Mouse (Mus musculus) limb, embryonic 13.5 days (tissue): Measurements from ENCODE around the gene Emc4. TPM values are rescaled to one million over a fixed set of nuclear protein-coding genes. Genes with fewer than 3 reads are reported as not detected.
A peak's percentile ranks its signal among the peaks of the same experiment; 100 is the strongest.

ENCODE experiments used
- ATAC-seq: fragments of 200-750 bp; cut with Nextera tagmentation; 2 replicates; pipeline ENCODE4 v1.8.0; 2017; ENCODE audit warnings: low read depth, moderate number of reproducible peaks, moderate TSS enrichment; ENCODE audit not compliant: low FRiP score
- H3K27ac ChIP-seq: fragments of 300-500 bp; sonication (generic); 2 replicates; pipeline ENCODE4 v1.5.1; 2015; ENCODE audit warnings: inconsistent platforms, mild to moderate bottlenecking, moderate library complexity
- H3K27me3 ChIP-seq: fragments of 300-500 bp; sonication (generic); 2 replicates; pipeline ENCODE4 v1.6.1; 2015; ENCODE audit warnings: mild to moderate bottlenecking, inconsistent platforms
- H3K36me3 ChIP-seq: fragments of 300-500 bp; sonication (generic); 2 replicates; pipeline ENCODE4 v1.6.1; 2015; ENCODE audit warnings: inconsistent platforms, mild to moderate bottlenecking, moderate library complexity
- H3K4me1 ChIP-seq: fragments of 300-500 bp; sonication (generic); 2 replicates; pipeline ENCODE4 v1.6.1; 2015; ENCODE audit warnings: inconsistent platforms
- H3K4me2 ChIP-seq: fragments of 300-500 bp; sonication (generic); replicated peaks from 2 replicates; pipeline ENCODE4 v1.6.1; 2015; ENCODE audit warnings: inconsistent platforms, mild to moderate bottlenecking, moderate library complexity
- H3K4me3 ChIP-seq: fragments of 300-500 bp; sonication (generic); 2 replicates; pipeline ENCODE4 v1.5.1; 2015; ENCODE audit warnings: moderate library complexity, mild to moderate bottlenecking, inconsistent platforms
- H3K9ac ChIP-seq: fragments of 300-500 bp; sonication (generic); 2 replicates; pipeline ENCODE4 v1.6.1; 2015; ENCODE audit warnings: mild to moderate bottlenecking, inconsistent platforms
- H3K9me3 ChIP-seq: fragments of 300-500 bp; sonication (generic); 2 replicates; pipeline ENCODE4 v1.6.1; 2016; ENCODE audit warnings: inconsistent platforms
- WGBS: fragments of 180-500 bp; shearing (Covaris S2); methylation state at CpG from one replicate; pipeline ENCODE4 v1.1.7; 2015; 5-methylcytosine and 5-hydroxymethylcytosine counted together
- polyA plus RNA-seq: library from polyadenylated mRNA; unstranded; fragments of >200 nt; fragmentation: Nextera tagmentation; extraction: Ambion mirVana; gene quantifications from 2 replicates; pipeline ENCODE4 v1.2.1, GENCODE M21; 2015

Emc4 gene
- 114 and 116 TPM in 2 replicates for polyA plus RNA-seq

DNA sequence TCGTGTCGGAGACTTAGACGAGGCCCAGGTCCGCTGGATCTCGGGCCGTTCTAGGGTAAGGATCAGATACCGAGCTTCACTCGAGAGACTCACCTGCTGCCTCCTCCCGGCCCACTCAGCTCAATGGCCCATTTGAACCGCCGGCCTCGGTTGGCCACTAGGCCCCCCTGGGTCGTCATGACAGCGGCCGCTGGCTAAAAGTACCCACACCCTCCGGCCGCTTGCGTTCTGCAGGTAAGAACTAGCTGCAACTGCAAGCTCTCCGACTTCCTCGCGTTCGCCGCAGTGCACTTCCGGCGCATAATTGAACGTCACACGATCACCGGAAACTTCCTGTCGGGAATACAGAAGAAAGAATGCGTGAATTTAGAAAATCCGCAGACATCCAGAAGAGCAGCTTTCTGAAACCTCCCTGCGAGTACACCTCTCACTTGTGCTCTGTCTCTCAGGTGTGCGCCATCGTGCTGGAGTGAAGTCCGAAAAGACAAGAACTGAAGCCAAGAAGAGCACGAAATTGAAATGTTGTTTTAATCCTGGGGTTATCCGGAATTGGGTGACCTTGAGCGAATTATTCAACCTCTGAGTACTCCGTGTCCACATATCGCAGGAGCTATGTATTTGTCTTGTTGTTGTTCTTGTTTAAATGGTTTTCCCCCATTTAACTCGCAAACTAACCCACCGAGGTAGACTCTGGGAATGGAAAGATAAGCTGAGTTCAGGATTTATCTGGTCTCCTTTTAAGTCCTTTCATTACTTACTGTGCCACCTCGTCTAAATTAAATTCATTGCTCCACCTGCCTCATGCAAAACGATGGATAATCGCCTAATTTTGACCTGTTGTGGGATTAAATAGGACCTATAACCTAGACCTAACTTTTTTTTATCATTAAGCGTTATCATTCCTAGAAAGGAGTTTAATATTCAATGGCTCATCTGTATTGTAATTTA is at the start of gene Emc4:
Emc4 (minus strand) TSS at position 302 of the 948 bp plus-strand sequence.
- peak; percentile 89 for ATAC-seq
- WGBS = 1% methylated on average over 46 of the region's 46 CpGs

DNA sequence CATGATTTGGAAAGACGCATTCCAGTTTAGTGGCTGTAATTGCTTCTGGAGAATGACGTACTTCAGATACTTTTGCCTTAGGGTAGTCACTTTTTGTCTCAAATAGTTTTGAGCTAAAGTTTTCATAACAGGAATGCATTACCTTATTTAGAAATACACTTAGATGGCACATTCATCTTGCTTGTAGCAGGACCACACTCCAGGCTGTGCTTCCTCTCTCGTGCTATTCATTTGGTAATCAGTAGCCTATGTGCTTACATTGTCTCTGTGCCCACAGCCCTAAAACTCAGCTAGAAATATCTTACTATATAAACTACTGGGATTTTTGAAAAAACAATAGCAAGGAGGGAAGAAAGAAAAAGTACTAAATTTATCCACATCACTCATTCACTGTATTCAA is 39.2 kb upstream of the Emc4 start:
- Histone ChIP-seq H3K36me3 (peaks cover 27% of the 10 kb centered on the region), H3K9ac (no peak overlapping the region), H3K9me3 (no peaks in the 10 kb centered on the region), H3K4me1 (no peaks in the 10 kb centered on the region), H3K4me3 (no peak overlapping the region), H3K27ac (no peak overlapping the region), H3K4me2 (no peak overlapping the region), H3K27me3 (no peaks in the 10 kb centered on the region)
- 84% methylated on average over 3 of the region's 3 CpGs for WGBS
- no peak for ATAC-seq

More for the DNA sequence above, at the start of gene Emc4:
- Histone ChIP-seq H3K4me1 (peaks cover 12% of the 10 kb centered on the region), H3K36me3 (peaks cover 21% of the 10 kb centered on the region), H3K4me3 (peak within 1 kb of the TSS; percentile 89), H3K27ac (peak within 1 kb of the TSS; percentile 85), H3K27me3 (no peaks in the 10 kb centered on the region), H3K9me3 (no peaks in the 10 kb centered on the region), H3K9ac (peak within 1 kb of the TSS; percentile 86), H3K4me2 (peak within 1 kb of the TSS; percentile 88)

DNA sequence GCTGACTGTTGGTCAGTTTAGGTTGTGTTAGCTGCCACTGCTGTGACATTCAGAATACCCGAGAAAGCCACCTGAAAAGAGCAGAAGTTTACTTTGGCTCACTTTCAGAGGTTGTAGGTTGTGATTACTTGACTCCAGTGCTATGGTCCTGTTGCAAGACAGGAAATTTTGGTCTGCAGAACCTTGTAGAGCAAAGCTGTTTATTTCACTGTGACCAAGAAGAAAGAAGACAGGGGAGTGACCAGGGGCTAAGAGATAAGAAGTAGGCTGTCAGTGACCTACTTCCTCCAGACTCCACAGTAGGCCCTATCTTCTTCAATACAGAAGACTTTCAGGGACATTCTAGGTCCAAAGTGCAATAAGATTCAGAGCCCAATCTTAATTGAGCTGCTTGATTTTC is 28.8 kb upstream of the Emc4 start:
- Histone ChIP-seq H3K4me3 (no peak overlapping the region), H3K36me3 (no peaks in the 10 kb centered on the region), H3K9ac (no peak overlapping the region), H3K9me3 (no peaks in the 10 kb centered on the region), H3K27ac (no peak overlapping the region), H3K4me1 (no peaks in the 10 kb centered on the region), H3K27me3 (no peaks in the 10 kb centered on the region), H3K4me2 (no peak overlapping the region)
- 67% methylated on average over 1 of the region's 1 CpGs for WGBS
- ATAC-seq = no peak

DNA sequence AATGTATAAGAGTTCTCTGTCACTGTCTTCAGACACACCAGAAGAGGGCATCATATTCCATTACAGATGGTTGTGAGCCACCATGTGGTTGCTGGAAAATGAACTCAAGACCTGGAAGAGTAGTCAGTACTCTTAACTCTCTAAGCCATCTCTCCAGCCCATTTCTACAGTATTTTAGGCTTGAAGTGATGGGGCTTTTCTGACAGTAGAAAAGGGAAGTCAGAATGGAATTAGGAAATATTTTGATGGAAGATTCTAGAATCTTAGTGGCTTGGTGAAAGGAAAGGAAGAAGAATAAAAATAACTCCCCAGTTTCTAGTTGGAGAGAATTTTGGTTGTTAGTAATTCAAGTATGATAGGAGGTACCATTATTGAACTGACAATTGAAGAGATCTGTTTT is 26.1 kb upstream of the Emc4 start:
- no peak for ATAC-seq
- Histone ChIP-seq H3K27me3 (no peaks in the 10 kb centered on the region), H3K36me3 (no peaks in the 10 kb centered on the region), H3K4me3 (no peak overlapping the region), H3K4me2 (no peak overlapping the region), H3K4me1 (peaks cover 12% of the 10 kb centered on the region), H3K9ac (no peak overlapping the region), H3K27ac (no peak overlapping the region), H3K9me3 (no peaks in the 10 kb centered on the region)

DNA sequence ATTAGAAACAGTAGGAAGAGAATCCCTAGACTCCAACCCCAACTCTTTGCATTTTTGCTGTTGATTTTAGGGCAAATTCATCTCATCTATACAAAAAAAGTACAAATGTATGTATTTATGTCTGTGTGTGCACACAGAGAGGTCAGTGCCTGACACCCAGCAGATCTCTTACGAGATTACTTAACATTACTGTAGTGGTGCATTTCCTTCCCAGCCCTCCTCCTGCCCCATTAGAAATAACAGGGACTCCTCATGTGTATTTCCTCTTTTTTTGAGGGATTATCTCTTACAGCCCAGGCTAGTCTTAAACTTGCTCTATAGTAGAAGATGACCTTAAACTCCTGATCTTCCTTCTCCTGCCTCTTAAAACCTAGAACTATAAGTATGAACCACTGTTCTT is 24.9 kb upstream of the Emc4 start:
- no peak overlapping the region for H3K4me3 ChIP-seq
- no peaks in the 10 kb centered on the region for H3K9me3 ChIP-seq
- no peak overlapping the region for H3K27ac ChIP-seq
- no peaks in the 10 kb centered on the region for H3K27me3 ChIP-seq
- no peaks in the 10 kb centered on the region for H3K36me3 ChIP-seq
- H3K4me1 ChIP-seq = peaks cover 12% of the 10 kb centered on the region
- no peak overlapping the region for H3K9ac ChIP-seq
- ATAC-seq = no peak
- no peak overlapping the region for H3K4me2 ChIP-seq
- whole genome bisulfite sequencing = 93% methylated on average over 1 of the region's 1 CpGs

DNA sequence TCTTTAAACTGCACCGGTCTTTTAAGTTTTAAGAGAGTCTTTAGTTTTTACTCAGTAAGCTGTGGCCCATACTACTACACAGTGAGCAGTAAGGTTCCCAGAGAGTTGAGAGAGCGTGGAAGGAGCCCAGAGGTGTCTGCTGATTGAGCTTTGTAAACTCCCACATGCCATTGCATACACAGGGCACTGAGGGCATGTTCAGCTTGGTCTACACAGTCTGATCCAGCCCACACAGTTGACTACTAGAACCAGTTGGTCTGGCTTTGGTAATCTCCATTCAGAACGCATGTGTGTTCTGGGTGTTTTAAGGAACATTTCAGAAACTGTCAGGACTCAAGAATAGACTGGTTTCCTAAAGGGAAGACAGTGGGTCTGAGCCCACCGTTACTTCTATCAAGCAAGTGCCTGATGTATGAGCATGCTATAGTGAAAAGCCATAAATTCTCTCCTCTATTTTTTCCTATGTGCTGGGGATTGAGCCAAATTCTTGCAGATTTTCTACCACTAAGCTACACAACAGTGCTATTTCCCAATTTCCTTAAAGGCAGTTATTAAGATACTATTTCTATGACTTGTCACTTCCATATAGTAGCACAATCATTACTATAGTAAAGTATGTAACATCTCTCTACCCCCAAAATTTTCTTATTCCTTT is 23.6 kb upstream of the Emc4 start:
- Histone ChIP-seq H3K4me1 (peaks cover 12% of the 10 kb centered on the region), H3K4me2 (no peak overlapping the region), H3K27ac (no peak overlapping the region), H3K9me3 (no peaks in the 10 kb centered on the region), H3K9ac (no peak overlapping the region), H3K4me3 (no peak overlapping the region), H3K36me3 (no peaks in the 10 kb centered on the region), H3K27me3 (no peaks in the 10 kb centered on the region)
- 67% methylated on average over 4 of the region's 4 CpGs for WGBS
- ATAC-seq = no peak

DNA sequence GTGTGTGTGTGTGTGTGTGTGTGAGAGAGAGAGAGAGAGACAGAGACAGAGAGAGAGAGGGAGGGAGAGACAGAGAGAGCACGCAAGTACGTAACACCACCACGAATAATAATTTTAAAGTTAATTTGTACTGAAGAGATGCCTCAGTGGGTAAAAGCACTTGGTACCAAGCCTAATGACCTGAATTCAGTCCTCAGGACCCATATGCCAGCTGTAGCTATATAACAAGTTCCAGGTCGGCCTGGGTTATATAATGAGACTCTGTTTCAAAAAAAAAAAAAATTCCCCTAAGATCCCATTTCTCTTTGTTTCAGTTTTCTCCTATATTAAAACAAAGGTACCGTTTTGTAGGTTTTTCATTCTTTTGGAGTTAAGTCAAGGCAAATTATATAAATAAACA is 23.0 kb upstream of the Emc4 start:
- H3K27me3 ChIP-seq = no peaks in the 10 kb centered on the region
- H3K9ac ChIP-seq = no peak overlapping the region
- no peaks in the 10 kb centered on the region for H3K9me3 ChIP-seq
- H3K4me3 ChIP-seq = no peak overlapping the region
- H3K27ac ChIP-seq = no peak overlapping the region
- no peak for ATAC-seq
- 66% methylated on average over 5 of the region's 5 CpGs for WGBS
- no peaks in the 10 kb centered on the region for H3K36me3 ChIP-seq
- H3K4me2 ChIP-seq = no peak overlapping the region
- peaks cover 12% of the 10 kb centered on the region for H3K4me1 ChIP-seq

DNA sequence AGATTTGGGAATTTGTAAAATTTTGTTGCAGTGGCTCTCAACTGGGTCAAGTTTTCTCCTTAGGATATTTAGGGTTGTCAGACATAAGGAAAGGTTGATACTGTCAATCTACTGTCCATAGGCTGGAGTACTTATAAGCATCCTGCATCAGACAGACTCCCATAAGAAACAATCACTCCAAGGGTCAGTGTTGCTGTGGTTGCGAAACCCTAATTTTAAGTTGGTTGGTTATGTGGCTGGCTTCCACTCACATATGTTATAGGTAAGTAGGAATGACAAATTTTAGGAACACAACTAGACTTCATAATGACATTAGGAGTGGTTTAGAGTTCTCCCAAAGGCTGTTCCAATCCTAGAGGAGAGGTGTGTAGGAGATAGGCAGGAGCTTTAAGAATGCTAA is 13.4 kb upstream of the Emc4 start:
- no peaks in the 10 kb centered on the region for H3K9me3 ChIP-seq
- H3K36me3 ChIP-seq = 0 out of 2 replicates have a peak, but pooled peaks cover 5% of the 10 kb centered on the region
- WGBS = 100% methylated on average over 1 of the region's 1 CpGs
- H3K9ac ChIP-seq = no peak overlapping the region
- H3K4me3 ChIP-seq = no peak overlapping the region
- no peak for ATAC-seq
- H3K4me2 ChIP-seq = no peak overlapping the region
- peaks cover 13% of the 10 kb centered on the region for H3K4me1 ChIP-seq
- H3K27me3 ChIP-seq = no peaks in the 10 kb centered on the region
- H3K27ac ChIP-seq = no peak overlapping the region

DNA sequence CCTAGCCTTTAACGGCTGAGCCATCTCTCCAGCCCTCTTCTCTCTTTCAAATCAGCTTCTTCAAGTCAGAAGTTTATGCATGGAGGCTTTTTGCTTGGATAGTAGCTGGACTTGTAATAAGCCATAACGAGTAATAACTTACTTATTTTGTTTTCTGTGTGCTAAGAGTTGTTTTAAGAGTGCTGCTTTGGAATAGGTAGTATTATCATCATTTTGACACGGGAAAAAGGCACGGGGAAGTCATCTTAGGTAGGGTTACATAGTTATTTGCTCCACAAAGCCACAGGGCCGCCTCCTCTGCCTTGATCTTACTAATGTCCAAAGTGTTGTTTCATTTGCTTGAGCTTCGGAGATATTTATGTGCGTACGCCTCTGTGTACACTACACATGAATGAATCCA is 12.3 kb upstream of the Emc4 start:
- Histone ChIP-seq H3K9me3 (no peaks in the 10 kb centered on the region), H3K4me2 (peak overlapping the region; percentile 72), H3K9ac (peak overlapping the region; percentile 92), H3K4me3 (peak overlapping the region; percentile 94), H3K4me1 (peaks cover 13% of the 10 kb centered on the region), H3K27ac (no peak overlapping the region), H3K36me3 (0 out of 2 replicates have a peak, but pooled peaks cover 5% of the 10 kb centered on the region), H3K27me3 (peaks cover 3% of the 10 kb centered on the region; the same call in 1 of the 2 replicates)
- WGBS = 48% methylated on average over 8 of the region's 8 CpGs
- ATAC-seq = no peak

DNA sequence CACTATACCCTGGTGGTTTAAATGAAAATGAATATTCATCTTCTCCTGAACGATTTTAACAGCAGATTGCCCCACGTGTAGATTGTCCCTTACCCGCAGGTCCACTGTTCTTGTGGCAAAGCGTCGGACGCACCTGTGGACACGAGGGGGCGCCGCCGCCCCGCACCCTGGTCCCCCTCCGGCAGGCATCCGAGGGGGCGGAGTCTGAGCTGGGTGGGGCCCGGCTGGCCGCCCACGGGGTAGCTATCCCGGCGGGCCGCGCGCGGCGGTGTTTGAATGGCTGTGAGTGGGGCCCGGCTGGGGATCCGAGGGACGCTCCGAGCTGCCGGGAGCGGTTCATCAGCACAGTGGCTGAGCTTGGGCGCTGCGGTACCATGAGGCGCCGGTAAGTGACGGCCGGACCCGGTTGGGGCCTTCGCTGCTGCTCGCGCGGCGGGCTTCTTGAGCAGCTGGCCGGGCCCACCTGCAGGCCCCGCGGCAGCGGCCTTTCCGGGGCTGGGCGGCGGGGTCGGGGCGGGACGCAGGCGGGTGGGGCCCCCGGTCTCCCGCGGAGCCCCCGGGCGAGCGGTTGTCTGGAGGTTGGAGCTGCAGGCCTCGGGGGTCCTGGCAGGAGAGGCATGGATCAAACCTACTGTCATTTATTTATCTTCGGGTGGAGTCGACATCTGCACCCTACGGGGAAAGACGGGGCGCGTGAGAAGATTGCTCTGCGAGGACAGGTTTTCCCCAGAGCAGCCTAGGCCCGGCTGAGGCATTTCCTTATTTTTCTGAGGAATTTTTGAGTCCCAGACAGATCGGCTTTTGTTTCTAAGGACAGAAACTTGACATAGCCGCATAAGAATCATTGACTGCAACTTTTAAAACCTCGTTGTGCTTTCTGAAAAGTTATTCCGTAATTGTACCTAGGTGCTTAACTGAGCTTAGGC is 11.4 kb upstream of the Emc4 start, which contains the start of gene Katnbl1:
Katnbl1 (plus strand) TSS at position 239 of the 926 bp plus-strand sequence.
- H3K4me1 ChIP-seq = peaks cover 13% of the 10 kb centered on the region
- H3K36me3 ChIP-seq = 0 out of 2 replicates have a peak, but pooled peaks cover 5% of the 10 kb centered on the region
- ATAC-seq = peak; percentile 99
- H3K4me2 ChIP-seq = peak within 1 kb of the TSS; percentile 72
- peak within 1 kb of the TSS; percentile 86 for H3K27ac ChIP-seq
- WGBS = under 1% methylated on average over 71 of the region's 72 CpGs
- peak within 1 kb of the TSS; percentile 94 for H3K4me3 ChIP-seq
- no peaks in the 10 kb centered on the region for H3K9me3 ChIP-seq
- peak within 1 kb of the TSS; percentile 92 for H3K9ac ChIP-seq
- H3K27me3 ChIP-seq = peaks cover 3% of the 10 kb centered on the region; the same call in 1 of the 2 replicates

DNA sequence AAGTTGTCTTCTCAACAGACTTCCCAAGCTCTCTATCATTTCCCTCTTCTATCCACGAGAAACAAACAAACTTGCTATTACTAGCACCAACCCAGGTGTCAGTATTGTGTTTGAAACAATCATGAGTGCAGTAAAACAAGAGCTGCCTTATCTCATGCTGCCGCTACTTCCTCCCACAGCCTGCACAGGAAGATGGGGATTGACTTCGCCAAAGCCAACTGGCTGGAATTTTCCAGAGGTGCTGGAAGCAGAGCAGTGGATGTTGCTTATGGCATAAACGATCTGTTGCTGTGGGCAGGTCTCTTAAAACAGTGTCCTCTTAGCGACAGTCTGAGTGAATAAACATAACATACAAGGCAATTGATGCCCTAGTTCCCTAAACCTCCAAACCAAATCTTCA is 6.8 kb upstream of the Emc4 start:
- H3K9me3 ChIP-seq = no peaks in the 10 kb centered on the region
- H3K4me1 ChIP-seq = no peaks in the 10 kb centered on the region
- ATAC-seq = no peak
- H3K27ac ChIP-seq = no peak overlapping the region
- no peaks in the 10 kb centered on the region for H3K36me3 ChIP-seq
- H3K9ac ChIP-seq = no peak overlapping the region
- no peak overlapping the region for H3K4me3 ChIP-seq
- WGBS = 60% methylated on average over 5 of the region's 5 CpGs
- H3K27me3 ChIP-seq = peaks cover 3% of the 10 kb centered on the region; the same call in 1 of the 2 replicates
- no peak overlapping the region for H3K4me2 ChIP-seq
